7 mouse cellular contexts compared by ENCODE assay signal in the genomic region with DNA sequence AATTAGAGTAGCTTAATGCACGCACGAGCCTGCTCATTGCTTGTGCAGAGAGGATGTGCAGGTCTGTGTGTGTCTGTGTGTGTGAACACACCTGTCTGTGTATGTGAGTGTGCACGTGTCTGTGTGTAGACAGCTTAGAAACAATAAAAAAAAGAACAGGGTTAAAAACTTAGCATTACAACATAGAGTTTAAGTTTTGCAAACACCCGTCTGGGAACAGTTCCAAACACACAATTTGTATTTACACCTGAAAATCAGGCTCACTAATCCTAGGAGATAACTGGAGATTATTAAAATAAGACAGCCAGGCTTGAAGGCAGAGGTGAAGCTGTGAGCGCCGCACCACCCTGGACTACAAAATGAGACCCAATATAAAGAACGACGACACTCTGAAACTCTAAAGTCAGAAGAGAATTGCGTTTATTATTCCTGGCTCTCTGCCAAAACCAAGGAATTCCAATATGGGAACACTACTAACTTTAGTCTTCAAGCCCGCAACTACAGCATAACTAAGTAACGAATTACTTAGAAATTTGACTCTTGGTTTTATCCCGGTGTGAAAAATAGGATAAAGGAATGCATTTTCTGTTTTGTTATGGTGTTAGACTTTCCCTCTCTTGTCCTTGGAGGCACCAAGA. TPM values are rescaled to one million over a fixed set of nuclear protein-coding genes. Genes with fewer than 3 reads are reported as not detected.
DNase-seq lines count a peak whose midpoint lies in the region; ATAC-seq lines count a peak whose summit lies in the region.

No protein-coding gene starts in this region.

- DNase-seq in retina, postnatal 1 day, result peak; percentile 14
- no peak for DNase-seq in retina, embryonic 14.5 days (ENCODE audit: low spot score)
- no peak for DNase-seq in forebrain, embryonic 11.5 days (ENCODE audit: low spot score)
- DNase-seq in ovary, adult 18-20 months (ENCODE audit: low spot score), result no peak
- DNase-seq in frontal cortex, postnatal 36 days (ENCODE audit: low spot score in 2 of 2), result no peak
- DNase-seq in testis, postnatal 14 days (ENCODE audit: low spot score), result no peak

- H3K9ac ChIP-seq in forebrain, embryonic 11.5 days (ENCODE audit: low read length), result no peak overlapping the region
- no peak overlapping the region for H3K9ac ChIP-seq in limb, embryonic 12.5 days (replicated peaks)

- peaks cover 5% of the 10 kb centered on the region; the same call in 1 of the 2 replicates for H3K4me1 ChIP-seq in forebrain, embryonic 11.5 days (replicated peaks; ENCODE audit: control insufficient read depth, insufficient read depth, low read length)
- H3K4me1 ChIP-seq in limb, embryonic 12.5 days (replicated peaks), result peaks cover 10% of the 10 kb centered on the region

- ATAC-seq in forebrain, embryonic 11.5 days (replicated peaks; ENCODE audit: low FRiP score), result no peak
- ATAC-seq in limb, embryonic 12.5 days (ENCODE audit: insufficient number of reproducible peaks, insufficient read depth, low FRiP score, low TSS enrichment, low read depth), result no peak

- peak overlapping the region; percentile 66; the same call in 1 of the 2 replicates for H3K4me3 ChIP-seq in forebrain, embryonic 11.5 days (ENCODE audit: low read depth, low read length)
- peak overlapping the region; percentile 81 for H3K4me3 ChIP-seq in limb, embryonic 12.5 days (replicated peaks)

- H3K27ac ChIP-seq in forebrain, embryonic 11.5 days (ENCODE audit: low read depth, low read length), result no peak overlapping the region
- peak overlapping the region; percentile 86 for H3K27ac ChIP-seq in limb, embryonic 12.5 days

- H3K4me2 ChIP-seq in forebrain, embryonic 11.5 days (ENCODE audit: low read depth, low read length, severe bottlenecking), result peak overlapping the region; percentile 78
- peak overlapping the region; percentile 56 for H3K4me2 ChIP-seq in limb, embryonic 12.5 days

- no peaks in the 10 kb centered on the region for H3K27me3 ChIP-seq in forebrain, embryonic 11.5 days (ENCODE audit: control insufficient read depth, insufficient read depth, low read length)
- H3K27me3 ChIP-seq in limb, embryonic 12.5 days, result no peaks in the 10 kb centered on the region

- 50% methylated on average over 12 of the region's 12 CpGs for WGBS in forebrain, embryonic 11.5 days
- 32% methylated on average over 12 of the region's 12 CpGs for whole genome bisulfite sequencing in limb, embryonic 12.5 days

- H3K9me3 ChIP-seq in forebrain, embryonic 11.5 days (ENCODE audit: control insufficient read depth, low read length), result no peaks in the 10 kb centered on the region
- no peaks in the 10 kb centered on the region for H3K9me3 ChIP-seq in limb, embryonic 12.5 days

- no peaks in the 10 kb centered on the region for H3K36me3 ChIP-seq in forebrain, embryonic 11.5 days (ENCODE audit: control insufficient read depth, insufficient read depth, low read length)
- H3K36me3 ChIP-seq in limb, embryonic 12.5 days, result peaks cover 19% of the 10 kb centered on the region

RNA-seq across cellular contexts. Expression of gene Acadm, which starts 1.3 kb away (rescaled TPM):
- polyA plus RNA-seq in forebrain, embryonic 11.5 days (2014; fragmentation: Nextera tagmentation; extraction: Ambion mirVana), result 40.6 and 44.0 TPM in 2 replicates
- 53.2 and 54.4 TPM in 2 replicates for polyA plus RNA-seq in limb, embryonic 12.5 days (2016; fragmentation: Nextera tagmentation; extraction: Ambion mirVana)

RNA-seq across cellular contexts. Expression of gene Slc44a5, which starts 30.1 kb away (rescaled TPM):
- polyA plus RNA-seq in forebrain, embryonic 11.5 days (2014; fragmentation: Nextera tagmentation; extraction: Ambion mirVana), result 2.2 TPM in 2 replicates
- polyA plus RNA-seq in limb, embryonic 12.5 days (2016; fragmentation: Nextera tagmentation; extraction: Ambion mirVana), result 0.45 and 0.54 TPM in 2 replicates

RNA-seq across cellular contexts. Expression of gene Rabggtb, which starts 30.3 kb away (rescaled TPM):
- 48.1 and 51.2 TPM in 2 replicates for polyA plus RNA-seq in forebrain, embryonic 11.5 days (2014; fragmentation: Nextera tagmentation; extraction: Ambion mirVana)
- polyA plus RNA-seq in limb, embryonic 12.5 days (2016; fragmentation: Nextera tagmentation; extraction: Ambion mirVana), result 39.6 and 46.3 TPM in 2 replicates

RNA-seq across cellular contexts. Expression of gene Msh4, which starts 37.2 kb away (rescaled TPM):
- 0.09 and 0.11 TPM in 2 replicates for polyA plus RNA-seq in forebrain, embryonic 11.5 days (2014; fragmentation: Nextera tagmentation; extraction: Ambion mirVana)
- polyA plus RNA-seq in limb, embryonic 12.5 days (2016; fragmentation: Nextera tagmentation; extraction: Ambion mirVana), result 0.06 and 0.15 TPM in 2 replicates
